Mouse (Mus musculus): Measurements from ENCODE around the gene Susd6.
A peak's percentile ranks its signal among the peaks of the same experiment; 100 is the strongest.
"Not testable (repeated sequence)": the region's sequence is repeated elsewhere in the genome, so short reads cannot be mapped to it uniquely, and the experiment has no call there.

Susd6 gene

GRCm38 (mm10) chr12:80785597-80785996, 4.7 kb upstream of the Susd6 start:
- no peak for DNase-seq

- no peak for DNase-seq
These were observed 3.7 kb upstream of the Susd6 start for GRCm38 (mm10) chr12:80786591-80786990.

- DNase-seq, result no peak
These were observed 2.7 kb upstream of the Susd6 start for GRCm38 (mm10) chr12:80787604-80788003.

GRCm38 (mm10) chr12:80788188-80788587, 2.1 kb upstream of the Susd6 start:
- DNase-seq, result no peak

GRCm38 (mm10) chr12:80789276-80789675, 1.0 kb upstream of the Susd6 start:
- not testable (repeated sequence) for DNase-seq

- peak; percentile 69 for DNase-seq
These were observed 625 bp downstream of the Susd6 start for GRCm38 (mm10) chr12:80790700-80791570.

- peak; percentile 25 for DNase-seq
These were observed 1.5 kb downstream of the Susd6 start for GRCm38 (mm10) chr12:80791571-80792444.

GRCm38 (mm10) chr12:80792867-80793266, 2.6 kb downstream of the Susd6 start:
- DNase-seq, result peak; percentile 72

GRCm38 (mm10) chr12:80793535-80793934, 3.2 kb downstream of the Susd6 start:
- DNase-seq, result no peak

- DNase-seq, result no peak
These were observed 4.2 kb downstream of the Susd6 start for GRCm38 (mm10) chr12:80794522-80794921.

GRCm38 (mm10) chr12:80794935-80795785, 4.8 kb downstream of the Susd6 start:
- DNase-seq, result peak; percentile 49

- DNase-seq, result no peak
These were observed 8.0 kb downstream of the Susd6 start for GRCm38 (mm10) chr12:80798271-80798670.

- no peak for DNase-seq
These were observed 9.8 kb downstream of the Susd6 start for GRCm38 (mm10) chr12:80800156-80800555.

GRCm38 (mm10) chr12:80801443-80801842, 11.1 kb downstream of the Susd6 start:
- DNase-seq, result no peak

- no peak for DNase-seq
These were observed 13.6 kb downstream of the Susd6 start for GRCm38 (mm10) chr12:80803924-80804323.

- DNase-seq, result no peak
These were observed 14.6 kb downstream of the Susd6 start for GRCm38 (mm10) chr12:80804861-80805428.

GRCm38 (mm10) chr12:80807451-80808085, 17.3 kb downstream of the Susd6 start:
- DNase-seq, result no peak

- no peak for DNase-seq
These were observed 19.7 kb downstream of the Susd6 start for GRCm38 (mm10) chr12:80810005-80810404.

- no peak for DNase-seq
These were observed 21.6 kb downstream of the Susd6 start for GRCm38 (mm10) chr12:80811646-80812509.

- no peak for DNase-seq
These were observed 22.2 kb downstream of the Susd6 start for GRCm38 (mm10) chr12:80812510-80812820.

- DNase-seq, result no peak
These were observed 23.1 kb downstream of the Susd6 start for GRCm38 (mm10) chr12:80813456-80813855.
